Mouse (Mus musculus): ENCODE measurements around the gene Trio.

DNA sequence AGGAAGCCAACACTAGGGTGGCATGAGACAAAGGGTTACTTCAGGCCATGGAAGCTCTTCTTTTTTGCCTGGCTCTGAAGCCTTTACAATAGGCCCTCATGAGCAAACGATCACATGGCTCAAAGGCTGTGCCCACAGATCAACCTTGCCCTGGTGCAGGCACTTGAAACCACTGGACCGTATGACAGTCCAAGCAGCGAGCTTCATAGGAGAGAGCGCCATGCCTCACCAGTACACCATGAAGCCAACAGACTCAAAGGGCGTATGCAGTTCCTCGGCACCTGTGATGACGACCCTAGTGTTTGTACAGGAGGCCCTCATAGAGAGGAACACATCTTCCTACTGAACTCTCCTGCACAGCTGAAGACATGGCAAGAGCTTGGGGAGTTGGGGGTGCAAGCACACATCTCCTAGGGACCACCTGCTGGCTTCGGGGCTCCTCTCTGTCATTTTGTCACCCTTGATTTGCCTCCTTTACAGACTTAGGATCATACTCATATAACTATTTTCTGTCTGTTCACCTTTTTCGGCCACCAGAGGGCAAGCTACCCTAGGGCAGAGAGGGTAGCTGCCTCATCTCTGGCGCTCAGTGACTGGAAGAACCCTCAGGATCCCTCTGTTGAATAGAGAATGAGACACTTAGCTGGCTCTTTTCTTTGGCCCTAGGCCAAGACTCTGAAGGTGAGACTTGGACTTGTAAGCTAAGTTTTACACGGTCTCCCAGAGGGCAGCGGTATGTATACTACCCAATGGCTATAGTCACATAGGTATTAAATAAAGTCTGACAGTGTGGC is 273.8 kb downstream of the Trio start:
- no peak for TF ChIP-seq POLR2A (IDR thresholded peaks at IDR 0.05; ENCODE audit: borderline replicate concordance, low read depth, low read length)
- peak; percentile 58 for TF ChIP-seq CTCF (IDR thresholded peaks at IDR 0.05; ENCODE audit: low read depth, low read length)
